Mouse (Mus musculus) bone marrow macrophage, adult 2 months (primary cell): ENCODE measurements around the gene Upf3b. TPM values are rescaled to one million over a fixed set of nuclear protein-coding genes. Genes with fewer than 3 reads are reported as not detected.

Experiments
- H3K27ac ChIP-seq: 2 replicates; pipeline ENCODE4 v1.5.1; 2012; ENCODE audit warnings: low read depth, low read length; ENCODE audit not compliant: insufficient read depth
- H3K4me1 ChIP-seq: 2 replicates; pipeline ENCODE4 v1.6.1; 2012; ENCODE audit warnings: low read length; ENCODE audit not compliant: control insufficient read depth, insufficient read depth
- H3K4me3 ChIP-seq: 2 replicates; pipeline ENCODE4 v1.5.1; 2012; ENCODE audit warnings: mild to moderate bottlenecking, low read length, moderate library complexity; ENCODE audit not compliant: insufficient read depth
- CTCF ChIP-seq: IDR thresholded peaks from 2 replicates; pipeline ENCODE4 v1.5.1; 2012; ENCODE audit warnings: low read depth, mild to moderate bottlenecking, low read length, moderate library complexity
- POLR2A ChIP-seq: IDR thresholded peaks from 2 replicates; pipeline ENCODE4 v1.6.1; 2012; ENCODE audit warnings: mild to moderate bottlenecking, low read depth, low read length, borderline replicate concordance
- polyA plus RNA-seq: library from polyadenylated mRNA; stranded (reverse); fragments of >200 nt; gene quantifications from 2 replicates; pipeline ENCODE4 v1.2.4, GENCODE M21; 2012; ENCODE audit not compliant: missing spikeins, insufficient read depth, insufficient read length

Gene Upf3b
- polyA plus RNA-seq, 1 experiment, result 27.6 TPM

DNA sequence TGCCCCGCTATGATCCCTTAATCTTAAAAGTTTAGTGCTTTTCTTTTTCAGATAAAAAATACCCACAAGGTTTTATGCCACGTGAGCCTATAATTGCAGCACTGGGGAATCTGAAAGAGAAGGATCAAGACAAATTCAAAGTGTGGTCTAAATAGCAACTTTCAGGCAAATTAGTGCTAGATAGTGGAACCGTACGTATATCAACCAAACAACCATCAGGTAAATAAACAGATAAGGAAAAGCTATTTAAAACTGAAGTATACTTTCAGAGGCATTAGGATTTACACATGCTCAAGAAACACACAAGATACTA, 715 bp upstream of the Upf3b start:
- H3K27ac ChIP-seq, result no peak overlapping the region
- TF ChIP-seq CTCF (no peak), POLR2A (no peak)
- peaks cover 7% of the 10 kb centered on the region; the same call in 1 of the 2 replicates for H3K4me1 ChIP-seq
- no peak overlapping the region for H3K4me3 ChIP-seq

GRCm38 (mm10) chrX:37109526-37110192, 463 bp downstream of the Upf3b start:
- H3K27ac ChIP-seq, result peak overlapping the region; percentile 76
- peak overlapping the region; percentile 83 for H3K4me3 ChIP-seq
- peaks cover 7% of the 10 kb centered on the region; the same call in 1 of the 2 replicates for H3K4me1 ChIP-seq
- TF ChIP-seq POLR2A, result no peak
- TF ChIP-seq CTCF, result no peak

DNA sequence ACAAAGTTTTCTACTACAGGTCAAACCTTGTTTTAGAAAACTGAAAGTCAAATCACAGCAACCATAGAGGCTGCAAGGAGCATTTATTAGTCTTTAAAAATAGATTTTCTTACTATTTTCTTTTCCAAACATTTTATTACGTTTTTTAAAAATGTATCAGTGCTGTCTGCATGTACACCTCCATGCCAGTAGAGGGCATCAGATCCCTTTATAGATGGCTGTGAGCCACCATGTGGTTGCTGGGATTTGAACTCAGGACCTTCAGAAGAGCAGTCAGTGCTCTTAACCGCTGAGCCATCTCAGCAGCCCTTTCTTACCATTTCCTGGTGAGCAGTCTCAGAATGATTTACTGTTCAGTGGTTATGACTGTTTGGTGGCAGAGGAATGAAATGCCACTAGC, 6.3 kb downstream of the Upf3b start:
- no peak overlapping the region for H3K4me3 ChIP-seq
- peaks cover 7% of the 10 kb centered on the region; the same call in 1 of the 2 replicates for H3K4me1 ChIP-seq
- TF ChIP-seq CTCF (no peak), POLR2A (no peak)
- no peak overlapping the region for H3K27ac ChIP-seq

GRCm38 (mm10) chrX:37098681-37099080, 11.4 kb downstream of the Upf3b start:
- no peak overlapping the region for H3K4me3 ChIP-seq
- TF ChIP-seq POLR2A, result no peak
- TF ChIP-seq CTCF, result no peak

GRCm38 (mm10) chrX:37095106-37095768, 14.9 kb downstream of the Upf3b start:
- TF ChIP-seq CTCF (no peak), POLR2A (no peak)
- Histone ChIP-seq H3K4me3 (no peak overlapping the region), H3K27ac (no peak overlapping the region), H3K4me1 (peaks cover 4% of the 10 kb centered on the region)

More at GRCm38 (mm10) chrX:37098681-37099080, 11.4 kb downstream of the Upf3b start:
- peaks cover 4% of the 10 kb centered on the region for H3K4me1 ChIP-seq
- no peak overlapping the region for H3K27ac ChIP-seq

- Histone ChIP-seq H3K4me1 (peaks cover 4% of the 10 kb centered on the region), H3K27ac (no peak overlapping the region), H3K4me3 (no peak overlapping the region)
- TF ChIP-seq CTCF (no peak), POLR2A (no peak)
Observed at GRCm38 (mm10) chrX:37091457-37091856, 18.7 kb downstream of the Upf3b start.

DNA sequence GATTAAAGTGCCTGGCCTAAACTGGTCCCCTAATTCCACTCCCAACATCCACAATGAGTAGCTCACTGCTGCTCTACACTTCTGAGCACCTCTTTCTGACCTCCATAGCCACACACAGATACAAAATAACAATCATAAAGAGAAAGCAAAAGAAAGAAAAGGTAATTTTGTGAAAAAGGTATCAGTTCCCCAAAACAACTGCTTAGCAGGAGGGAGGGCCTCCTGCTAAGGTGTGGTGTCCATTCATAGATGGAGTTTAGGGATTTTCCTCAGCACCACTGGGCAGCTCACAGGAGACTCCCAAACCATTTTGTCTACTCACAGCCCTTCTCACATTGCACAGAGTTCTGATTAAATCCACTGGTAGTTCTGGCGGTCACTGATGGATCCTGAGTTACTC, 21.3 kb downstream of the Upf3b start:
- Histone ChIP-seq H3K4me1 (no peaks in the 10 kb centered on the region), H3K4me3 (no peak overlapping the region), H3K27ac (no peak overlapping the region)
- no peak for TF ChIP-seq CTCF
- no peak for TF ChIP-seq POLR2A

GRCm38 (mm10) chrX:37085665-37086064, 24.5 kb downstream of the Upf3b start:
- no peak for TF ChIP-seq POLR2A
- Histone ChIP-seq H3K4me3 (peak overlapping the region; percentile 90), H3K4me1 (no peaks in the 10 kb centered on the region), H3K27ac (peak overlapping the region; percentile 79)

DNA sequence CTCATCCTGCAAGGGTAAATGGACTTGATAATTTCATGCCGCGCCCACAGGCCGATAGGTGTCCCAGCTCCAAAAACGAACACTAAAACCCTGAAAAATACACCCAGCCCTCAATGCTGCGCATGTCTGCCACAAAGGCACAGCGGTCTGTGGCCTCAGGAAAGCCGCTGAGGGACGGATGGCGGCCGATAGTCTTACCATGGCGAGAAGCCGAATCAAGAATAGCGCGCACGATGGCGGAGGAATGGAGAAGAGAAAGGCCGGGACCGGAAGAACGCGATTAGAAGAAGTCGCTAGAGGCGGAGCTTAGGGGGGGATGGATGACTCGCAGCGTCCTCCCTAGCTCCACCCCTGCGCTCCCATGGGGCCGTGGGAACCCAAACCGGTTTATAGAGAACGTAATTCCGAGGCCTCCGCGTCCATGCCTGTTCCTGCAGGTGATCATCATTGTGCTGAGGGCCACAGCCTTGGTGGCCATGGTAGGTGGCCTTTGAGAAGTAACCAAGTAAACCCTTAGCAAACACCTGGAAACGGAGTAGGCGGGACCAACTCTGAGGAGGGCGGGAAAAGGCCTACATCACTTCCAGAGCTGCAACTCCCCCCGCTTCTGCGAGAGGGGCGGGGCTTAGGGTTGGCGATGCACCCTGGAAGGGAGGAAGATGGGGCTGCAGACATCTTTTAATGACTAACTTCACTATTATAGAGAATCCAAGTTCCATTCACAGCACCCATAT, 25.0 kb downstream of the Upf3b start, which contains the start of gene Rpl39:
Gene Rpl39, minus strand, starts transcription at position 476 of the 734 bp plus-strand sequence.
- H3K4me3 ChIP-seq, result peak within 1 kb of the TSS; percentile 90
- no peaks in the 10 kb centered on the region for H3K4me1 ChIP-seq
- no peak for TF ChIP-seq POLR2A
- no peak for TF ChIP-seq CTCF
- peak within 1 kb of the TSS; percentile 81 for H3K27ac ChIP-seq

DNA sequence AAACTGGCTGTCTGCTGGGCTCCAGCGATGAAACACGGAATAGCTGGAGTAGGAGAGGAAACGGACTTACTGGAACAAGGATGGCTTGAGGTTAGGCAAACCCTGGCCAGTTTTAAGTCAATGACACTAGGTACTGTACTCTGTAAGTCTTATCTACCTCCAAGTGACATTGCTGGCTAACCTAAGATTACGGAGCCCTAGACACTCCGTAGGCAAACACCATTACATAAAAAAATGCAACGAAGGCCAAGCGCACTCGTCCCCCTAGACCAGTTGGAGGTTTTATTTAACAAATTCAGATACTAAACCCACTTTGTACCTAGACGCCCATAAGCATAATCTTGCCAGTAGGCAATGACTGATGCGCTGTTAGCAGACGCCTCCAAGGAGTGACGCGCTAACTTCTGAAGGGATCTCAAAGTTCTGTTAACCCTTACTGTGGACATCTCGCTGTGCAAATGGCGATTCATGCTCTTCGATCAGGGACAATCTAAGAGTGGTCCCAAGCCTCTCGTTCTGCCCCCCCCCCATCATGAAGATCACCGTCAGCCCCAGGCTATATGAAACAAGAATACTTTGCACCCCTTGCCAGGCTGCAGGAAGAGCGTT, 25.7 kb downstream of the Upf3b start:
- Histone ChIP-seq H3K4me1 (no peaks in the 10 kb centered on the region), H3K27ac (peak overlapping the region; percentile 64), H3K4me3 (peak overlapping the region; percentile 90)
- no peak for TF ChIP-seq POLR2A
- TF ChIP-seq CTCF, result no peak
